Mouse (Mus musculus) stomach, embryonic 15.5 days (tissue): ENCODE results near the gene A230050P20Rik. TPM values are rescaled to one million over a fixed set of nuclear protein-coding genes. Genes with fewer than 3 reads are reported as not detected.

Experiments
- ATAC-seq: fragments of 200-750 bp; cut with Nextera tagmentation; 2 replicates; pipeline ENCODE4 v1.8.0; 2017; ENCODE audit warnings: low read depth, moderate number of reproducible peaks, moderate TSS enrichment; ENCODE audit not compliant: insufficient read depth, low FRiP score
- H3K27ac ChIP-seq: fragments of 300-500 bp; sonication (generic); 2 replicates; pipeline ENCODE4 v1.5.1; 2015; ENCODE audit warnings: mild to moderate bottlenecking, inconsistent platforms
- H3K27me3 ChIP-seq: fragments of 300-500 bp; sonication (generic); replicated peaks from 2 replicates; pipeline ENCODE4 v1.6.1; 2015; ENCODE audit warnings: inconsistent platforms
- H3K36me3 ChIP-seq: fragments of 300-500 bp; sonication (generic); 2 replicates; pipeline ENCODE4 v1.6.1; 2015; ENCODE audit warnings: inconsistent platforms
- H3K4me1 ChIP-seq: fragments of 300-500 bp; sonication (generic); 2 replicates; pipeline ENCODE4 v1.6.1; 2015; ENCODE audit warnings: inconsistent platforms
- H3K4me2 ChIP-seq: fragments of 300-500 bp; sonication (generic); 2 replicates; pipeline ENCODE4 v1.6.1; 2015; ENCODE audit warnings: mild to moderate bottlenecking, inconsistent platforms
- H3K4me3 ChIP-seq: fragments of 300-500 bp; sonication (generic); replicated peaks from 2 replicates; pipeline ENCODE4 v1.5.1; 2015; ENCODE audit warnings: inconsistent platforms
- H3K9ac ChIP-seq: fragments of 300-500 bp; sonication (generic); 2 replicates; pipeline ENCODE4 v1.6.1; 2015; ENCODE audit warnings: inconsistent platforms
- H3K9me3 ChIP-seq: fragments of 300-500 bp; sonication (generic); 2 replicates; pipeline ENCODE4 v1.6.1; 2016; ENCODE audit warnings: inconsistent platforms
- WGBS: fragments of 180-500 bp; shearing (Covaris S2); methylation state at CpG from one replicate; pipeline ENCODE4 v1.1.7; 2015; 5-methylcytosine and 5-hydroxymethylcytosine counted together
- polyA plus RNA-seq: library from polyadenylated mRNA; unstranded; fragments of >200 nt; fragmentation: Nextera tagmentation; extraction: Ambion mirVana; gene quantifications from 2 replicates; pipeline ENCODE4 v1.2.1, GENCODE M21; 2015

Gene A230050P20Rik
- polyA plus RNA-seq, 1 experiment from 2014 or later: 21.2 TPM

DNA sequence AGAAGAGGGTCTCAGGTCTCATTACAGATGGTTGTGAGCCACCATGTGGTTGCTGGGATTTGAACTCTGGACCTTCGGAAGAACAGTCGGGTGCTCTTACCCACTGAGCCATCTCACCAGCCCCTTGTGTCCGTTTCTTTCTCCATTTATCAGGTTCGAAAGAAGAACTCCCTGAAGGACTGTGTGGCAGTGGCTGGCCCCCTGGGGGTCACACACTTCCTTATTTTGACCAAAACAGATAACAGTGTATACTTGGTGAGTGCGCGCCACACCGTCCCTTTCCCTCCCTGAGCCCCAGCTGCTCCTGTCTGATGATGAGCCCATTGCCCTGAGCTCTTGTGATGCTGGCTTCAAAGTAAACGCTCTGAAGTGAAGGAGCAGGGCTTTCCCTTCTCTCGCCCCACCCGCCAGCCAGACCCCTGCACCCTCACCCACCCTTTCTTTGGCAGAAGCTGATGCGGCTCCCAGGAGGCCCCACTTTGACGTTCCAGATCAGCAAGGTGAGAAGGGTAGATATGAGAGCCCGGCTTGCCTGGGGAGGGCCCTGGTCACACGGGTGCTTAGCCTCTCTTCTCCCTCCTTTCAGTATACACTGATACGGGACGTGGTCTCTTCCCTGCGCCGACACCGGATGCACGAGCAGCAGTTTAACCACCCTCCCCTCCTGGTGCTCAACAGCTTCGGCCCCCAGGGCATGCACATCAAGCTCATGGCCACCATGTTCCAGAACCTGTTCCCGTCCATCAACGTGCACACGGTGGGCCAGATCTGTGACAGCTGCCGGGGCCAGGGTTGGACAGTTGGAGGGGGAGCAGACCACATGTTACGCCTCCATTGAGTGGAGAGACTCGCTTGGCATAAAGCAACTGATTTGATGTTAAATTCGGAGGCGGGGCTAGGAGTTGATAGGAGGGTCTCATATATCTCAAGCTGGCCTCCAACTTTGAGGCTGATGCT lies 21.0 kb downstream of the A230050P20Rik start:
- peak overlapping the region; percentile 79 for H3K4me2 ChIP-seq
- H3K27ac ChIP-seq: no peak overlapping the region
- peaks cover 51% of the 10 kb centered on the region for H3K36me3 ChIP-seq
- no peaks in the 10 kb centered on the region for H3K27me3 ChIP-seq
- peak overlapping the region; percentile 77 for H3K4me3 ChIP-seq
- peaks cover 6% of the 10 kb centered on the region for H3K4me1 ChIP-seq
- ATAC-seq: peak; percentile 15; the same call in 1 of the 2 replicates
- WGBS: 74% methylated on average over 29 of the region's 29 CpGs
- peak overlapping the region; percentile 12; the same call in 1 of the 2 replicates for H3K9ac ChIP-seq
- H3K9me3 ChIP-seq: no peaks in the 10 kb centered on the region

DNA sequence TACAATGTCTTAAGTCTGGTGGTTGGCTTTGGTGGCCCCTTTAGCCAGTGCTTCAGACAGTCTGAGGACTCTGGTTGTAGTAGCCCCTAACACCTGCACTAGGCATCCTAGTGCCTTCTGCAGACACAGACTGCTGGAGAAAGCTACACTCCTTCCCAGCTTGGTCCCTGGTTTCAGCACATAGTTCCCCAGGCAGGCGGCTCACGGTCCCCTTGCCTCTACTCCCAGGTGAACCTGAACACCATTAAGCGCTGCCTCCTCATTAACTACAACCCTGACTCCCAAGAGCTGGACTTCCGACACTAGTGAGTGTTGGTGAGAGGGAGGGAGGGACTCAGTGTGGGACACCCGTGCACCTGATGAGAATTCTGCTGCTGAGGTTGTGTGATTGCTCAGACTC lies 22.0 kb downstream of the A230050P20Rik start:
- no peaks in the 10 kb centered on the region for H3K27me3 ChIP-seq
- WGBS: 94% methylated on average over 5 of the region's 5 CpGs
- H3K4me1 ChIP-seq: peaks cover 6% of the 10 kb centered on the region
- H3K9ac ChIP-seq: no peak overlapping the region
- no peak overlapping the region for H3K4me2 ChIP-seq
- H3K4me3 ChIP-seq: no peak overlapping the region
- ATAC-seq: no peak
- peaks cover 60% of the 10 kb centered on the region for H3K36me3 ChIP-seq
- no peak overlapping the region for H3K27ac ChIP-seq
- H3K9me3 ChIP-seq: no peaks in the 10 kb centered on the region

DNA sequence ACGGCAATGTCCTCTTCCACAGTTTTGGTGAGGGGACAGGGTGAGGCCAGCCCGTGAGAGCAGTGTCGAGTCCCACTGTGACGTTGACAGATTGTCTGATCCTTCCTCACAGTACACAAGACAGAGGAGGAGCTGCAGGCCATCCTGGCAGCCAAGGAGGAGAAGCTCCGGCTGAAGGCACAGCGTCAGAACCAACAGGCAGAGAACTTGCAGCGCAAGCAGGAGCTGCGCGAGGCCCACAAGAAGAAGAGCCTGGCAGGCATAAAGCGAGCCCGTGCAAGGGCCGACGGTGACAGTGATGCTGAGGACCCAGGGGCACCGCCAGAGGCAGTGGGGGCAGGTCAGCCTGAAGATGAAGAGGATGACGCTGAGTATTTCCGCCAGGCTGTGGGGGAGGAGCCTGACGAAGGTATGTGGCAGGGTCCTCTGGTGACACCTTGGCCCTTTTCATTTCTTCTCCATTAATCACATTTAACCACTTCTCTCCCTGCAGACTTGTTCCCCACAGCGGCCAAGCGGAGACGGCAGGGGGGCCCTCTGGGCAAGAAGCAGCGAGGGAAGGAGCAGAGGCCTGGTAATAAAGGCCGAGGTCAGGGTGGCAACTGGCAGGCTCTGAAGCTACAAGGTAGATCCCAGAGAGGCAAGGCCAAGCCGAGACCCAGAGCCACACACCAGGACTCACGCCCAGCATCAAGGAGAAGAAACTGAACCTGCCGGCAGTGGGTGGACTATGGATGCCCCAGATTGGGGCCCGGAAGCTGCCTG lies 23.1 kb downstream of the A230050P20Rik start:
- Histone ChIP-seq H3K4me3 (no peak overlapping the region), H3K9ac (no peak overlapping the region), H3K4me1 (peaks cover 6% of the 10 kb centered on the region), H3K27me3 (no peaks in the 10 kb centered on the region), H3K27ac (no peak overlapping the region), H3K9me3 (no peaks in the 10 kb centered on the region), H3K4me2 (no peak overlapping the region), H3K36me3 (peaks cover 69% of the 10 kb centered on the region)
- no peak for ATAC-seq
- 69% methylated on average over 26 of the region's 26 CpGs for WGBS

DNA sequence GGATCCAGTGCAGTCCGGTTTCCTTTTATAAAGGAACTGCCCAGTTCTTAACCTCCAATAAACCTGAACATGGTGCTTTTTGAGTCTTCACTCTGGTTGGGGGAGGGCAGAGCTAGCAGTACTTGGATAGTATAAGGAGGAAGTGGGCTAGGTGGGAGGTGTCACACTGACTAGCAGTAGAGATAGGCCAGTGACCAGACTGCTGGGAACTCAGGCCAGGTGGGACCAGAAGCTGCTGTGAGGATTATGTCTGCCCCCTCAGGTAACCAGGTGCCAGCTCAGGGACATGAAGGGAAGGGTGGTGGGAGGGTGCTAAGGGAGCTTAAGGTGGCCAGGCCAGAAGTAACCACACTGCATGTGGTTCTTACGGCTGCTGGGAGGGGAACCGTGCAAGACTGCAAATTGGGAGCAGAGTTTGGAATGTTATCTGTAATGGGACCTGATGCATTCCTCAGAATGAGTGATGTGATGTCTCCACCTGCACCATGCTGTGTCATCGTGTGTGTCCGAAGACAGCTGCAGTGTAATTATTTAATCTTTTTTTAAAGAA lies 23.7 kb downstream of the A230050P20Rik start:
- Histone ChIP-seq H3K27me3 (no peaks in the 10 kb centered on the region), H3K27ac (no peak overlapping the region), H3K9me3 (no peaks in the 10 kb centered on the region), H3K4me2 (no peak overlapping the region), H3K36me3 (peaks cover 69% of the 10 kb centered on the region), H3K4me3 (no peak overlapping the region), H3K4me1 (peaks cover 9% of the 10 kb centered on the region), H3K9ac (no peak overlapping the region)
- WGBS: 53% methylated on average over 5 of the region's 5 CpGs
- no peak for ATAC-seq

DNA sequence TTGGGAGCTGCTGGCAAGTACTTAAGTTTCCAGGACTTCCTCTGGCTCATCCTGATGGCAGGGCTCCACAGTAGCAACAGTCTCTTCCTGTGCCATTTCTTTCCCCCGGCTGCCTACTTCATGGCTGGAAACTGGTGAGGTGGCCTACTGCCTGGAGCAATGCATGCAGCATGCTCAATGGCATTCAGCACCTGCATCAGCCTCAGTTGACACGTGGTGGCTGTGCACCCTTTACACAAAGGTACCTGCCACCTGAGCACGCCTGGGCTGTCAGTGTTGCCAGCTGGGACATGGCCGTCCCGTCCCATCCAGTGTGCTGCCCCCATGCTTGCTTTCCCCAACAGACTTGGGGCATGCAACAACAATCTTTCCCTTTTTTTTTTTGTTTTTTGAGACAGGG lies 24.6 kb downstream of the A230050P20Rik start:
- 53% methylated on average over 5 of the region's 5 CpGs for whole genome bisulfite sequencing
- Histone ChIP-seq H3K9me3 (no peaks in the 10 kb centered on the region), H3K4me3 (no peak overlapping the region), H3K4me2 (no peak overlapping the region), H3K27me3 (no peaks in the 10 kb centered on the region), H3K36me3 (peaks cover 69% of the 10 kb centered on the region), H3K4me1 (peaks cover 17% of the 10 kb centered on the region), H3K27ac (no peak overlapping the region), H3K9ac (no peak overlapping the region)
- no peak for ATAC-seq

DNA sequence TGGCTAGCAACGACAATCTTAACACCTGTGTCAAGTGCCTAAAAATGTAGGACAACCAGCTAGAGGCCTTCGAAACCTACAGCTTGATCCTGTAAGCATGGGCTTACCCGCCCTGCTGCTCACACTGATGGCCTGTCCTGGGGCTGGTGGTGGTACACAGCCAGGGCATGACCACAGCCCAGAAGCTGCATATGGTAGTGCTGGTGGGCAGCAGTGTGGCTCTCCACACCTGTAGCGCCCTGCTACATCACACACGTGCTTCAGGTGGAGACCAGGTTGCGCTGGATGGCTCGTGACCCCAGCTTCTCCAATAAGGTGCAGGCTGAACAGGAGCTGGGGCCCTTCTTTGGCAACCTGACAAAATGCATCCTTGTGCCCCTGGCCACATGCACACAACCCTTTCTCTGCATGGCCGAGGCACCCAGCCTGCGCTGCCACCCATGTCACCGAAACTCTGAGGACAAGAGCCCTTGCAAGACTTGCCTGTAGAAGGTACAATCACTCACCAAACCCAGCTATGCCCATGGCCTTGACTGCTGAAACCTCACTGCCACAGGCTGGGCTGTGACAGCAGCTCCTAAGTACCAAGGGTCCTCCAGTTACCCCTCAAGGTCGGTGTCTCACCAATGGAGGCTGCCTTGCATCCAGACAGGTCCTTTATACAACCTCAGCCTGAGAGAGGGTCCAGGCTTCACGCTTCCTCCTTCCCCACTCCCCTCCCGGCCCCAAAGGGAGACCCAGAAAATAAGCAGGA lies 25.3 kb downstream of the A230050P20Rik start:
- Histone ChIP-seq H3K4me1 (peaks cover 17% of the 10 kb centered on the region), H3K27me3 (no peaks in the 10 kb centered on the region), H3K4me2 (no peak overlapping the region), H3K9ac (no peak overlapping the region), H3K36me3 (peaks cover 69% of the 10 kb centered on the region), H3K27ac (no peak overlapping the region), H3K4me3 (no peak overlapping the region), H3K9me3 (no peaks in the 10 kb centered on the region)
- ATAC-seq: no peak
- 82% methylated on average over 13 of the region's 13 CpGs for WGBS

DNA sequence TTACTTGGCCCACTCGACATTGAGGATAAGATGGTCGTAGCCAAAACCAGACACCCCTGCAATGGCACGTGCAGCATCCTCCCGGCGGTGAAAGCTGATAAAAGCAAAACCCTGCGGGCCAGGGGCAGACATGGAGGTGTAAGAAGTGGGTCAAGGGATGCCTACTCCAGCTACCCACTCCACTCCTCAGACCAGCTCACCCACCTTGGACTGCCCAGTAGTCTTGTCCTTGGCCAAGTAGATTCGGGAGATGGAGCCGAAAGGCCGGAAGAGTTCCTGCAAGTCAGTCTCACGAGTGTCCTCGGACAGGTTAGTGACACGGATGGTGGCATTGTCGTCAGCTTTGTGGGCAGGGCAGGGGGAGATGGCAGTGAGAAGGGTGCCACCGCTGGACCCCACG lies 26.2 kb downstream of the A230050P20Rik start:
- Histone ChIP-seq H3K36me3 (peaks cover 65% of the 10 kb centered on the region), H3K9ac (no peak overlapping the region), H3K4me3 (no peak overlapping the region), H3K27me3 (no peaks in the 10 kb centered on the region), H3K9me3 (no peaks in the 10 kb centered on the region), H3K4me2 (no peak overlapping the region), H3K4me1 (peaks cover 12% of the 10 kb centered on the region), H3K27ac (no peak overlapping the region)
- ATAC-seq: no peak
- 90% methylated on average over 15 of the region's 15 CpGs for WGBS

DNA sequence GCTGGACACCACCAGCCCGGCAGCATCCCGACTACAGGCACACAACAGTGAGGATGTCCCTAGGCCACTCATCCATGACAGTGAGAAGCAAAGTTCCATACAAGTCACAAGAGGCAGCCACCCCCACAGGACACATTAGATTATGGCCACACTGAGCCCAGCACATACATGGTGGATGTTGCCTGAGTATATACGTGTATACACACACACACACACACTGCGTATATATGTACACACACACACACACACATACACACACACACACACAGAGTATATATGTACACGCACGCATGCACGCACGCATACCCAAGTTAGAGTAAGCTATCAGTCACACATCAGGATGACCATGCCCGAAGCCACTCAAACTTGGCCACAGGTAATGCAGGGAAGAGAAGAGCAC lies 26.9 kb downstream of the A230050P20Rik start:
- no peak overlapping the region for H3K4me3 ChIP-seq
- ATAC-seq: no peak
- H3K27me3 ChIP-seq: no peaks in the 10 kb centered on the region
- H3K36me3 ChIP-seq: peaks cover 57% of the 10 kb centered on the region
- 91% methylated on average over 9 of the region's 9 CpGs for WGBS
- H3K9me3 ChIP-seq: no peaks in the 10 kb centered on the region
- peaks cover 11% of the 10 kb centered on the region; the same call in 1 of the 2 replicates for H3K4me1 ChIP-seq
- H3K4me2 ChIP-seq: no peak overlapping the region
- no peak overlapping the region for H3K27ac ChIP-seq
- no peak overlapping the region for H3K9ac ChIP-seq

DNA sequence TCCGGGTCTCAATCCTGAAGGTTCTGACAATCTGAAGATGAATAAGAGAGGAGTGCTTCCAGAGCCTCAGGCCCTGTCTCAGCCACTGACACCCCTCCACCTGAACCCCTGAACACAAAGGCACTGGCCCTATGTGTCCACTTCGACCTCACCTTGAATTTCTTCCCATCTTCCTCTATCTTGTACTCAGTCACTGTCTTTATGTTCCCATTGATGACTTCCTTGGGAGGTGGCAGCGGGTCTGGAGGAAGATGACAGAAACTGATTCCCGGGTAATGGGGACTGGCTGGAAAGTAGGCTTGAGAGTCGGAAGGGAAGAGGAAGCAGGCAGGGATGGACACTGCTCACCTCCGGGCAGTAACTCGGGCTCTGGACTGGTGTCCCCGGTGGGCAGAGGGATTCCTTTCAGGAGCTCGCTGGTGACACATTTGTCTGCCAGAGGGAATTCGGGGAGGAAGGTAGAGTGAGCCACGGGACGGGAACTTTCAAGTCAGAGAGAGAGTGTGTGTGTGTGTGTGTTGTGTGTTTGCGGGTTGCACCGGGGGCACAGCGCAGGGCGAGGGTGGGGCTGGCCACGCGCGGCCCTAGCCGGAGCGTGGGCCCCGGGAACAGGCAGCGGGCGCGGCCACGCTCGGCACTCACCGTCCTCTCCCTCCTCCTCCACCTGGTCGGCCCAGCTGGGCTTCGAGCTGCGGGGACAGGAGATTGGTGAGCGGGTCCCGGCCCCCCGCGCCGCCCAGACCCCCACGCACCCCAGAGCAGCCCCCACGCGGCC lies 29.5 kb downstream of the A230050P20Rik start:
- Histone ChIP-seq H3K4me1 (peaks cover 15% of the 10 kb centered on the region; the same call in 1 of the 2 replicates), H3K4me3 (peak overlapping the region; percentile 92), H3K9me3 (no peaks in the 10 kb centered on the region), H3K9ac (peak overlapping the region; percentile 96), H3K36me3 (peaks cover 33% of the 10 kb centered on the region), H3K27me3 (no peaks in the 10 kb centered on the region), H3K27ac (0 out of 2 replicates have a peak overlapping the region, but pooled peaks have one; percentile 65), H3K4me2 (peak overlapping the region; percentile 75)
- ATAC-seq: peak; percentile 45
- 3% methylated on average over 38 of the region's 39 CpGs for WGBS

DNA sequence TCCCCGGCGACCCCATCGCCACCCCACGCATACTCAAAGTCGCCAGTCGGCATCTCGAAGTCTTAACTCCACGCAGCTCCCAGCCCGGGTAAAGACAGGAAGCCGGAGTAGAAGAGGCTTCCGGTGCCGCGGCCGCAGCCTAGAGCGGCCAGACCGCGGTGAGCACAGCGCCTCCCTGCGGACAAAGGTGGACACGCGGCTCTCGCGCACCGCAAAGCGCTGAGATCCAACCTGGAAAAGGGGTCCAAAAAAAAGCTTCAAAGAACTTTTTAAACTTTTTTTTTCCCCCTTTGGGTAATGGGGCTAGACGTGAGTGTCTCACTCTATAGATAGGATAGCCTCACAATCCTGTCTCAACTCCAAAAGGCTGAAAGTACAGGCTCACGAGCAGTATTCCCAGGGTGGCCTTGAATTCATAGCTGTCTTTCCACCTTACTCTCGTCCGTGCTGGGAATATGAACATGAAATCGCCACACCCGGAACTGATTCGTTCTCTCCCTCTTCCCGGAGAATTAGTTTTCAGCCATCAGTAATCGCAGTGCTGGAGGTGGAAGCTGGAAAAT lies 30.1 kb downstream of the A230050P20Rik start, which contains the start of gene Eif3g:
Gene Eif3g, minus strand, starts transcription at position 113 of the 563 bp plus-strand sequence.
- 4% methylated on average over 34 of the region's 34 CpGs for WGBS
- H3K27me3 ChIP-seq: no peaks in the 10 kb centered on the region
- peak within 1 kb of the TSS; percentile 75 for H3K4me2 ChIP-seq
- peaks cover 27% of the 10 kb centered on the region for H3K36me3 ChIP-seq
- H3K27ac ChIP-seq: 0 out of 2 replicates have a peak within 1 kb of the TSS, but pooled peaks have one; percentile 65
- ATAC-seq: peak; percentile 85
- H3K4me3 ChIP-seq: peak within 1 kb of the TSS; percentile 92
- H3K9me3 ChIP-seq: no peaks in the 10 kb centered on the region
- H3K4me1 ChIP-seq: peaks cover 15% of the 10 kb centered on the region; the same call in 1 of the 2 replicates
- peak within 1 kb of the TSS; percentile 96 for H3K9ac ChIP-seq
